Mouse (Mus musculus) right cerebral cortex, postnatal 10 days (tissue): ENCODE measurements at regions not wholly inside any gene's neighbourhood (a gene's known extent, or its start where the extent isn't known, plus 50 kb on each side); places are given as distances from the start of the nearest gene placed in this dataset.

Source experiments
- DNase-seq, 2 experiments: peaks; one replicate each; pipeline ENCODE4 v3.0.0; 2021; ENCODE audit warnings: low spot score in 2 of 2

- DNase-seq: peak in 1 of 2 experiments; percentile 33
Observed at GRCm38 (mm10) chr1:88623040-88623439, 79.0 kb downstream of the Arl4c start.

GRCm38 (mm10) chr1:88622356-88622755 is 79.7 kb downstream of the Arl4c start:
- no peak for DNase-seq

- no peak for DNase-seq
Observed at GRCm38 (mm10) chr1:88621214-88621613, 80.8 kb downstream of the Arl4c start.

GRCm38 (mm10) chr1:88613007-88613406 is 89.0 kb downstream of the Arl4c start:
- no peak for DNase-seq

- DNase-seq: no peak
Observed at GRCm38 (mm10) chr1:88611241-88611640, 90.8 kb downstream of the Arl4c start.

- DNase-seq: no peak
Observed at GRCm38 (mm10) chr1:88610810-88611209, 91.2 kb downstream of the Arl4c start.

GRCm38 (mm10) chr1:88608826-88609225 is 93.2 kb downstream of the Arl4c start:
- no peak for DNase-seq

- no peak for DNase-seq
Observed at GRCm38 (mm10) chr1:88608236-88608635, 93.8 kb downstream of the Arl4c start.

- DNase-seq: no peak
Observed at GRCm38 (mm10) chr1:88605616-88606190, 95.8 kb upstream of the Glrp1 start.

GRCm38 (mm10) chr1:88602241-88602640 is 92.4 kb upstream of the Glrp1 start:
- no peak for DNase-seq

GRCm38 (mm10) chr1:88601801-88602200 is 91.9 kb upstream of the Glrp1 start:
- DNase-seq: no peak

GRCm38 (mm10) chr1:88600145-88600544 is 90.3 kb upstream of the Glrp1 start:
- DNase-seq: no peak

GRCm38 (mm10) chr1:88594484-88595254 is 84.8 kb upstream of the Glrp1 start:
- peak; percentile 65 to 74 for DNase-seq

GRCm38 (mm10) chr1:88592036-88592435 is 82.2 kb upstream of the Glrp1 start:
- DNase-seq: peak; percentile 45 to 47

GRCm38 (mm10) chr1:88590802-88591380 is 81.0 kb upstream of the Glrp1 start:
- no peak for DNase-seq

- DNase-seq: no peak
Observed at GRCm38 (mm10) chr1:88588747-88589146, 78.9 kb upstream of the Glrp1 start.

- peak; percentile 55 to 59 for DNase-seq
Observed at GRCm38 (mm10) chr1:88586823-88587820, 77.3 kb upstream of the Glrp1 start.

GRCm38 (mm10) chr1:88586128-88586527 is 76.3 kb upstream of the Glrp1 start:
- no peak for DNase-seq

GRCm38 (mm10) chr1:88584515-88585033 is 74.7 kb upstream of the Glrp1 start:
- DNase-seq: no peak

GRCm38 (mm10) chr1:88578231-88578620 is 68.4 kb upstream of the Glrp1 start:
- DNase-seq: no peak

- DNase-seq: no peak
Observed at GRCm38 (mm10) chr1:88577498-88578230, 67.8 kb upstream of the Glrp1 start.
